Mouse (Mus musculus) urinary bladder, postnatal 36 days (tissue): Measurements from ENCODE around the gene Spata31d1c.

ENCODE experiments used
- DNase-seq, 2 experiments: peaks; one replicate each; pipeline ENCODE4 v3.0.0; 2022; ENCODE audit warnings: low spot score in 2 of 2, mixed read lengths in 1 of 2

Spata31d1c gene

DNA sequence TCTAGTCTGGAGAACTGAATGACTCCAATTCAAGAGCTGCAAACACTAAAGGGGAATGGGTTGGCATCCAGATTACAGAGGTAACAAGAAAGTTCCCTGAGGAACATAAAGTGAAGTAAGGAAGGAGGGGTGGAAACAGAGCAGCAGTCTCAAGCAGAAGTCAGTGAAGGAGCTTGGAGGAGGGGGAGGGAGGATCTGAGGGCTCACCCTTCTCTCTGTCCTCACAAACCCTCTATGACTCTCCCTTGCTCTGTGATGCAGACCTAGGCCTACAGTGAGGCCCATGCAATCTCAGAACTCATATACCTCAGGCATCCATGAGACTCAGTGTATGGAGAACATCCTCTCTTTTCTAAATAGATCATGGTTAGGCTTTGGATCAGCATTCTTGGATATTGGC is at the start of gene Spata31d1c:
TSS of gene Spata31d1c (plus strand) at position 301 of the 400 bp plus-strand sequence.
- no peak for DNase-seq

DNA sequence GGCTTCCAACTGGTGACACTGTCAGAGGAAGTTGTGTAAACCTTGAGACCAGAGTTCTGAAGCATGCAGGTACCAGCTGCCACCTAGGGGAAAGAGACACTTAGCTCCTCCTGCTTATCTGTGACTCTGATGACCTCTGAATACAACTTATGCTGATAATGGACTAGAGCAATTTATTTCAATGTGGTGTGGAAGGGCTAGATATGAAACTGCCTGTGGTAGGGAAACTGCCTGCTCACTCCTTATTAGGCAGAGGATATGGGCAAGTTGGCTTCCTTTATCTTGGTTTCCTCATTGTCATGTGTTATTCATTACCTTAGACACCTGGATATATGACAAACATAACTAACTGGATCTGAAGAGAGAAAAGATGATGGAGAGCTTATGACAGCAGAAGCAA is 44.0 kb upstream of the Spata31d1c start:
- no peak for DNase-seq

DNA sequence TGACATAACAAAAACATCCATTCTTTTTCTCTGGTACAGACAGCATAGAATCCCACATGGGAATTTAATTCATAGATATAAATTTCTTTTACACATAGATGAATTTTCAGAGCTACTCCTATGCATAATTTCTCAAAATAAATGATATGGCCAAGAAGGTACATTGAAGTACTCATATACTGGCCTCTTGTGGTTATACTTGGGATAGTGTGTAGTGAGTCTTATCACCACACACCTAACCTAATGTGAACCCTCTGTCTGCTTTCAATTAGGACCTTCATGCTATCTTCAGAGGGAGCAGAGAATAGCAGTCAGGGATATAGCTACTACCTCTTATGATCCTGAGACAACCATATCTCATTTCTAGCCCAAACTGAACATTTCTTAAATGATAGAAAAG is 27.4 kb upstream of the Spata31d1c start:
- no peak for DNase-seq

DNA sequence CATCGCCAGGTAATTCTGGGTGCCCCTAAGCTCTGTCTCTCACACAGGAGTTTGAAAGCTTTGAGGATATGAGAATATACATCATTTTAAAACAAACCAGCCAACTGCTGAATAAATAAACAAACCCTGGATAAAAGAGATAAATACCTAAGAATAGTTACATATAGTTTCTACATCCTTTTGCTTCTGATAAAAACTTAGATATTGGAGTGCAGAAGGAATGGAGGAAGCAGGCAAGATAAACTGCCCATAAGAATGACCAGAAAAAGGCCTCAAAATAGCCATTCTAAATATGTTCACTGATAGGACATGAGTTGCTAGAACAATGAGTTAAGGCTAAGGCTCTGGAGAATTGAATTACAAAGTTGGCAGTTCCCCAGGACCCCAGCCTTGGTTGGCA is 26.1 kb upstream of the Spata31d1c start:
- no peak for DNase-seq

DNA sequence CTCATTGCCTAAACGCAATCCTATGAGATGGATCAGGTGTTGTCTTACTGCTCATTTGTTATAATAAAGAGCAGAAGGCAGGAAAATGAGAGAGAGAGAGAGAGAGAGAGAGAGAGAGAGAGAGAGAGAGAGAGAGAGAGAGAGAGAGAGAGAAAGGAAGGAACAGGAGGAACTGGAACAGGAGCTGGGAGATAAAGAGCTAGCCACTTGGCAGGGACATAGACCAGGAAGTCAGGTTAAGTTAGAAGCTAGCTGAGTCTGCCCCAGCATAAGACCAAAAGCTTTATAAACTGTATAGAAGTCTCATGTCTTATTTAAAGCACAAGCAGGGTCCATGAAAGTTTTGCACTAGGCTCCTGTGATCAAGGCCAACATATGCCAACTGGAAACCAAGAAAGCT is 24.9 kb upstream of the Spata31d1c start:
- DNase-seq: no peak

DNA sequence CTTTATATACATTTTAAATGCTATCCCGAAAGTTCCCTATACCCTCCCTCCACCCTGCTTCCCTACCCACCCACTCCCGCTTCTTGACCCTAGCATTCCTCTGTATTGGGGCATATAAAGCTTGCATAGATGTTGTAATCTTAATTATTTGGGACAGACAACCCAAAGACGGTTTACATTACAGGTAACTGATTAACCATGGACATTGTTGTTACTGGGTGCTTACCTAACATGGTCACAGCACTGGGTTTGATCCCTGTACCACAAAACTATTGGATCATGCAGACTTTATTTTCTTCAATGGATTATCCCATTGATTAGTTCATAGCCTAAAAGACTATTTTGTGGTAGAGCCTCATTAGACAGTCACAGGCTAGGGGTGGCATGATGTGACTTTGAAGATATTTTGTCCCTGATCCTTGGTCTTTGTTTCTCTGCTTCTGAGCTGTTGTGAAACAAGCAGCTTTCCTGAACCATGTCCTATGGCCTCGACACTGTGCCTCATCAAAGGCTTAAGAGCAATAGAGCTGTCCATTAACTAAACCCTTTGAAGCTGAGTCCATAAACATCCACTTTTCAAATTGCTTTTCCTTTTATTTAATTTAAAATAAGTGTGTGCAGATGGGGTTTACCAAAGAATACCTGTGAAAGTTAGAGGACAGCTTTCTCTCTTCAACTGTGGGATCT is 21.7 kb upstream of the Spata31d1c start:
- no peak for DNase-seq

DNA sequence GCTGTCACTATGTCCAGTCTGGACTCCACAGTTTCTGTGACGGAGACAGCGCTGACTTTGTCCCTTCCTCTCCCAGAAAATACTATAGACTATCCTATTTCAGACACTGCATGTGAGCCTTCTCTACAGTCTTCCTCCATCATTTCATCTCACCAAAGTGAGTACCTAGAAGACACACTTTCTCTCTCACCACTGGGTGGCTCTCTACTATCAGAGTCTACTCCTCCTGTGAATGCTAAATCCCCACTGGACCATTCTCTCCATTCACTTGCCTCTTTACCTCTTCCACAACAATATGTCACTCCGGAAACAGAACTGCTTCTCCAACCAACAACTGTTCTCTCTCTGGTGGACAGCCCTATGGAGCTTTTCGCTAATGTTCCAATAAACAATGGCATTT is 2.2 kb downstream of the Spata31d1c start:
- no peak for DNase-seq

DNA sequence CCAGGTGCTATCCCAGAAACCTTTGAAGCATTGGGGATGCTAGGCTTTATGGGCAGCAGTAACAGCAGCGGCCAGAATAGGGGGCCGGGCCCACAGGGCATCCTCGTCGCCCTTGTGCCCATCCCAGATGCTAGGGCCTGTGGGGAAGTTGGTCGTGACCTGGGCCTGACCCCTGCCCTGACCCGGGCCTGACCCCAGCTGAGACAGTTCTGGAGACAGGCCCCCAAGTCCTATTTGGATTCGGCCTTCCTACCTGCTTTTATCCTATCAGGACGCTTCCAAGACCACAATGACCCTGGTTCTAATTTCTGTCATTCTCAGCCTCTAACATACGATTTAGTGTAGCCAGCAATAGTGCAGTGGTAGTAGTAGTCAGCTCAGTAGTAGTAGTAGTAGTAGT is 19.8 kb downstream of the Spata31d1c start, which contains the start of gene Prss47:
TSS of gene Prss47 (minus strand) at position 101 of the 400 bp plus-strand sequence.
- no peak for DNase-seq

DNA sequence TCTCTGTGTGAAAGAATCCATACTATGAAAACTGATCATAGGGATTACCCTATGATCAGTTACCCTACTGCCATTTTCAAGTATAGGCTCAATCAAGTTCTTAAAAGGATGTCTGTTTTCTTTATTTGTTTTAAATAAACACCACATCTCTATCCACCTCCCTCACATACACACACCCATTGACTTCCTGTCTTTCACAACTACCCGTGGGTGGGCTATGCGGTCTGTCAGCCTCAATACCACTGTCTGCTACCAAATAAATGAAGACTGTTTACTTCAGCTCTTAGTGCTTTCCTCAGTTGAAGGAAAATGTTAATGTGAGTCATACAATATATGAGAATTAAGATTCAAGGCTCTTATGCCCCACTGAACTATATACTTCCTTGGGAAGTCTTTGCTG is 37.1 kb downstream of the Spata31d1c start:
- DNase-seq: no peak
